Mouse (Mus musculus) stomach, postnatal 0 days (tissue): Measurements from ENCODE around the gene Pgm5. TPM values are rescaled to one million over a fixed set of nuclear protein-coding genes. Genes with fewer than 3 reads are reported as not detected.

Source experiments
- ATAC-seq: fragments of 200-750 bp; cut with Nextera tagmentation; 2 replicates; pipeline ENCODE4 v1.8.0; 2017; ENCODE audit not compliant: low FRiP score, low TSS enrichment
- DNase-seq: peaks from one replicate; pipeline ENCODE4 v3.0.0-alpha.2; 2016; ENCODE audit warnings: low spot score
- H3K27ac ChIP-seq: fragments of 300-500 bp; sonication (generic); replicated peaks from 2 replicates; pipeline ENCODE4 v1.5.1; 2014; ENCODE audit warnings: mild to moderate bottlenecking, control low read depth
- H3K27me3 ChIP-seq: fragments of 300-500 bp; sonication (generic); 2 replicates; pipeline ENCODE4 v1.6.1; 2014; ENCODE audit warnings: low read length; ENCODE audit not compliant: control insufficient read depth, insufficient read depth
- H3K36me3 ChIP-seq: fragments of 300-500 bp; sonication (generic); 2 replicates; pipeline ENCODE4 v1.6.1; 2014; ENCODE audit warnings: low read length, mixed read lengths; ENCODE audit not compliant: control insufficient read depth, insufficient read depth
- H3K4me1 ChIP-seq: fragments of 300-500 bp; sonication (generic); replicated peaks from 2 replicates; pipeline ENCODE4 v1.6.1; 2014; ENCODE audit warnings: antibody characterized with exemption; ENCODE audit not compliant: control insufficient read depth, insufficient read depth
- H3K4me2 ChIP-seq: fragments of 300-500 bp; sonication (generic); replicated peaks from 2 replicates; pipeline ENCODE4 v1.6.1; 2014; ENCODE audit warnings: low read depth, mild to moderate bottlenecking, control low read depth, moderate library complexity
- H3K4me3 ChIP-seq: fragments of 300-500 bp; sonication (generic); 2 replicates; pipeline ENCODE4 v1.5.1; 2014; ENCODE audit warnings: low read depth, low read length, control low read depth
- H3K9ac ChIP-seq: fragments of 300-500 bp; sonication (generic); 2 replicates; pipeline ENCODE4 v1.6.1; 2014; ENCODE audit warnings: mild to moderate bottlenecking, low read length, control low read depth, mixed read lengths
- H3K9me3 ChIP-seq: fragments of 300-500 bp; sonication (generic); 2 replicates; pipeline ENCODE4 v1.6.1; 2016; ENCODE audit warnings: low read length; ENCODE audit not compliant: control insufficient read depth
- CTCF ChIP-seq: IDR thresholded peaks from 2 replicates; pipeline ENCODE4 v1.5.1; 2016; ENCODE audit warnings: antibody characterized with exemption, low read depth, mild to moderate bottlenecking, moderate library complexity
- EP300 ChIP-seq: optimal IDR thresholded peaks from 2 replicates; pipeline ENCODE3; 2016; ENCODE audit warnings: antibody characterized with exemption
- WGBS: fragments of 180-500 bp; shearing (Covaris S2); extraction: QIAGEN DNeasy Blood & Tissue Kit; methylation state at CpG from one replicate; pipeline ENCODE4 v1.1.7; 2014; 5-methylcytosine and 5-hydroxymethylcytosine counted together
- polyA plus RNA-seq: library from polyadenylated mRNA; unstranded; fragments of >200 nt; fragmentation: Nextera tagmentation; extraction: Ambion mirVana; gene quantifications from 2 replicates; pipeline ENCODE4 v1.2.1, GENCODE M21; 2015

Gene Pgm5
- polyA plus RNA-seq, 1 experiment from 2014 or later = 6.3 TPM

- Histone ChIP-seq H3K27ac (0 out of 2 replicates have a peak overlapping the region, but pooled peaks have one; percentile 31), H3K4me2 (no peak overlapping the region), H3K4me3 (no peak overlapping the region), H3K4me1 (no peaks in the 10 kb centered on the region), H3K36me3 (no peaks in the 10 kb centered on the region), H3K27me3 (no peaks in the 10 kb centered on the region), H3K9ac (no peak overlapping the region), H3K9me3 (no peaks in the 10 kb centered on the region)
- 43% methylated on average over 5 of the region's 5 CpGs for WGBS
- ATAC-seq = no peak
- DNase-seq = no peak
- no peak for TF ChIP-seq EP300
- no peak for TF ChIP-seq CTCF
These were observed 163.0 kb downstream of the Pgm5 start for GRCm38 (mm10) chr19:24698651-24699050.

GRCm38 (mm10) chr19:24697946-24698345, 163.7 kb downstream of the Pgm5 start:
- no peak overlapping the region for H3K4me2 ChIP-seq
- no peak overlapping the region for H3K9ac ChIP-seq
- ATAC-seq (no peak), DNase-seq (no peak)
- no peaks in the 10 kb centered on the region for H3K4me1 ChIP-seq
- no peaks in the 10 kb centered on the region for H3K27me3 ChIP-seq
- no peaks in the 10 kb centered on the region for H3K36me3 ChIP-seq
- no peak overlapping the region for H3K4me3 ChIP-seq
- WGBS = 85% methylated on average over 1 of the region's 1 CpGs
- no peak for TF ChIP-seq CTCF
- TF ChIP-seq EP300 = no peak
- no peak overlapping the region for H3K27ac ChIP-seq
- no peaks in the 10 kb centered on the region for H3K9me3 ChIP-seq

GRCm38 (mm10) chr19:24692691-24693090, 169.0 kb downstream of the Pgm5 start:
- WGBS = 88% methylated on average over 2 of the region's 2 CpGs
- ATAC-seq = no peak
- TF ChIP-seq CTCF (no peak), EP300 (no peak)

GRCm38 (mm10) chr19:24689531-24689930, 172.1 kb downstream of the Pgm5 start:
- H3K27ac ChIP-seq = no peak overlapping the region
- ATAC-seq (no peak), DNase-seq (no peak)
- H3K4me1 ChIP-seq = no peaks in the 10 kb centered on the region
- no peak for TF ChIP-seq CTCF
- TF ChIP-seq EP300 = no peak
- 91% methylated on average over 4 of the region's 4 CpGs for WGBS
- no peaks in the 10 kb centered on the region for H3K36me3 ChIP-seq
- no peak overlapping the region for H3K9ac ChIP-seq
- H3K4me3 ChIP-seq = no peak overlapping the region
- no peaks in the 10 kb centered on the region for H3K9me3 ChIP-seq
- H3K27me3 ChIP-seq = no peaks in the 10 kb centered on the region
- H3K4me2 ChIP-seq = no peak overlapping the region

More at GRCm38 (mm10) chr19:24692691-24693090, 169.0 kb downstream of the Pgm5 start:
- Histone ChIP-seq H3K9me3 (no peaks in the 10 kb centered on the region), H3K4me3 (no peak overlapping the region), H3K4me1 (no peaks in the 10 kb centered on the region), H3K27ac (no peak overlapping the region), H3K36me3 (no peaks in the 10 kb centered on the region), H3K9ac (no peak overlapping the region), H3K27me3 (no peaks in the 10 kb centered on the region), H3K4me2 (no peak overlapping the region)
- DNase-seq = no peak

GRCm38 (mm10) chr19:24688327-24688726, 173.3 kb downstream of the Pgm5 start:
- H3K9ac ChIP-seq = no peak overlapping the region
- no peaks in the 10 kb centered on the region for H3K4me1 ChIP-seq
- 71% methylated on average over 6 of the region's 6 CpGs for whole genome bisulfite sequencing
- no peak overlapping the region for H3K4me2 ChIP-seq
- no peaks in the 10 kb centered on the region for H3K36me3 ChIP-seq
- TF ChIP-seq EP300 (no peak), CTCF (no peak)
- no peak overlapping the region for H3K27ac ChIP-seq
- no peak overlapping the region for H3K4me3 ChIP-seq
- DNase-seq = no peak
- H3K27me3 ChIP-seq = no peaks in the 10 kb centered on the region
- ATAC-seq = no peak
- no peaks in the 10 kb centered on the region for H3K9me3 ChIP-seq

- ATAC-seq (no peak), DNase-seq (no peak)
- H3K36me3 ChIP-seq = no peaks in the 10 kb centered on the region
- H3K9me3 ChIP-seq = no peaks in the 10 kb centered on the region
- H3K4me2 ChIP-seq = no peak overlapping the region
- no peaks in the 10 kb centered on the region for H3K27me3 ChIP-seq
- 82% methylated on average over 10 of the region's 10 CpGs for WGBS
- H3K27ac ChIP-seq = no peak overlapping the region
- no peaks in the 10 kb centered on the region for H3K4me1 ChIP-seq
- no peak overlapping the region for H3K4me3 ChIP-seq
- TF ChIP-seq EP300 (no peak), CTCF (no peak)
- no peak overlapping the region for H3K9ac ChIP-seq
These were observed 175.2 kb downstream of the Pgm5 start for GRCm38 (mm10) chr19:24686411-24686810.
